Mouse (Mus musculus) ES-Bruce4 (cell line): ENCODE measurements around the gene Pmpca. TPM values are rescaled to one million over a fixed set of nuclear protein-coding genes. Genes with fewer than 3 reads are reported as not detected.

Experiments
- H3K27ac ChIP-seq: 2 replicates; pipeline ENCODE4 v1.5.1; 2012; ENCODE audit warnings: low read length, inconsistent platforms; ENCODE audit not compliant: insufficient read depth
- H3K27me3 ChIP-seq: 2 replicates; pipeline ENCODE4 v1.6.1; 2012; ENCODE audit warnings: mild to moderate bottlenecking, low read length, inconsistent platforms; ENCODE audit not compliant: control insufficient read depth, poor library complexity, insufficient read depth, severe bottlenecking
- H3K36me3 ChIP-seq: 2 replicates; pipeline ENCODE4 v1.6.1; 2012; ENCODE audit warnings: inconsistent platforms, mild to moderate bottlenecking, low read length, moderate library complexity; ENCODE audit not compliant: control insufficient read depth, poor library complexity, insufficient read depth, severe bottlenecking
- H3K4me1 ChIP-seq: one replicate; pipeline ENCODE4 v1.8.1; 2011; ENCODE audit warnings: low read length; ENCODE audit not compliant: control insufficient read depth, insufficient read depth
- H3K4me3 ChIP-seq: 2 replicates; pipeline ENCODE4 v1.5.1; 2011; ENCODE audit warnings: low read depth, mild to moderate bottlenecking, low read length
- H3K9ac ChIP-seq: 2 replicates; pipeline ENCODE4 v1.6.1; 2012; ENCODE audit warnings: low read depth, mild to moderate bottlenecking, inconsistent platforms; ENCODE audit not compliant: poor library complexity, severe bottlenecking
- H3K9me3 ChIP-seq: replicated peaks from 2 replicates; pipeline ENCODE4 v1.6.1; 2012; ENCODE audit warnings: mild to moderate bottlenecking, low read length, inconsistent platforms; ENCODE audit not compliant: control insufficient read depth, poor library complexity, insufficient read depth, severe bottlenecking
- CTCF ChIP-seq: IDR thresholded peaks from one replicate; pipeline ENCODE4 v1.8.1; 2011; ENCODE audit warnings: low read depth, low read length
- EP300 ChIP-seq: IDR thresholded peaks from 2 replicates; pipeline ENCODE4 v1.6.1; 2011; ENCODE audit warnings: low read depth, low read length; ENCODE audit not compliant: insufficient read depth
- POLR2A ChIP-seq: IDR thresholded peaks from one replicate; pipeline ENCODE4 v1.8.1; 2011; ENCODE audit warnings: low read length; ENCODE audit not compliant: insufficient read depth
- polyA plus RNA-seq: library from polyadenylated mRNA; stranded (reverse); fragments of >200 nt; gene quantifications from 2 replicates; pipeline ENCODE4 v1.2.4, GENCODE M21; 2011; ENCODE audit warnings: low read depth; ENCODE audit not compliant: missing spikeins, insufficient read depth, insufficient read length

Pmpca gene
- polyA plus RNA-seq, 1 experiment = 161 TPM

DNA sequence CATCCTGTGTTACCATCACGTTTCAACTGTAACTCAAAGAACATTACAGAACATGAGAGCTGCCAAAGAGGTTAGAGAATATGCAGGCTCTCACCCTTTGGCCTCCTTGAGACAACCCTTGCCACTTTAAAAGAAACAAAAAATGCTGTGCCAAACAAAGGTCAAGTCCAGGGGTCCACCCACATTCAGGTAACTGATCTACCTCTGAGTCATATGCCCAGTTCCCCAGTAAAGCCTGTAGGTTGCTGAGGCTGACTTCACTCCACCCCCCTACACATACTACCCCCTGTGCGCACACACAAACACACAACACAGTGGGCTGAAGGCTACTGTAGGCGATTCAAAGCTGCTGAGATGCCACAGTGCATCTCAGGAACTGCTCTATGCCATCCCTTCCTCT, 1.4 kb upstream of the Pmpca start:
- no peaks in the 10 kb centered on the region for H3K9me3 ChIP-seq
- H3K9ac ChIP-seq = no peak overlapping the region
- H3K4me1 ChIP-seq = no peaks in the 10 kb centered on the region
- H3K27me3 ChIP-seq = no peaks in the 10 kb centered on the region
- no peak overlapping the region for H3K4me3 ChIP-seq
- no peak overlapping the region for H3K27ac ChIP-seq
- TF ChIP-seq CTCF (no peak), POLR2A (no peak), EP300 (no peak)
- H3K36me3 ChIP-seq = peaks cover 63% of the 10 kb centered on the region

DNA sequence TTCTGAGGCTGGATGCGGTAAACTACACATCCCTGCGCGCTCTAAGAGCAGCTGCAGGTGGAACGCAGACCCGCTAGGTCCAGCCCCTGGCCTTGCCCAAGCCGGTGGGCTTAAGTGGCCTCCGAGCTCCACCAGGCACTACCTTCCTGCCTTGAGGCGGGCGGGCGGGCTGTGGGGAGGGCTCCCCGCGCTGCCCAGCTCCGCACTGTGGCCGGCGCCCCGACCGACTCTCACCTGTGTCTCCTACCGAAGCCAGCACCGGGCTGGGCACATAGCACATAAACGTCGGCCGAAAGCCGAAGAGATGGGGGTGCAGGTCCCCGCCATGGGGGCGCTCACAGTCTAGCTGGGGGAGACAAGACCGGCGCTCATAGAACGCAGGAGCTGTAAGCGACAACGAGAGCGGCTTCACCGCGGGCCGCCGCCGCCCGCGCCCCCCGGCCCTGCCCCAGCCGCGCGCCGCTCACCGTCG, 421 bp upstream of the Pmpca start:
- peak overlapping the region; percentile 86 for H3K9ac ChIP-seq
- H3K27ac ChIP-seq = no peak overlapping the region
- no peaks in the 10 kb centered on the region for H3K27me3 ChIP-seq
- peaks cover 65% of the 10 kb centered on the region for H3K36me3 ChIP-seq
- no peaks in the 10 kb centered on the region for H3K9me3 ChIP-seq
- peak overlapping the region; percentile 93 for H3K4me3 ChIP-seq
- H3K4me1 ChIP-seq = no peaks in the 10 kb centered on the region
- no peak for TF ChIP-seq POLR2A
- TF ChIP-seq EP300 = no peak
- no peak for TF ChIP-seq CTCF

DNA sequence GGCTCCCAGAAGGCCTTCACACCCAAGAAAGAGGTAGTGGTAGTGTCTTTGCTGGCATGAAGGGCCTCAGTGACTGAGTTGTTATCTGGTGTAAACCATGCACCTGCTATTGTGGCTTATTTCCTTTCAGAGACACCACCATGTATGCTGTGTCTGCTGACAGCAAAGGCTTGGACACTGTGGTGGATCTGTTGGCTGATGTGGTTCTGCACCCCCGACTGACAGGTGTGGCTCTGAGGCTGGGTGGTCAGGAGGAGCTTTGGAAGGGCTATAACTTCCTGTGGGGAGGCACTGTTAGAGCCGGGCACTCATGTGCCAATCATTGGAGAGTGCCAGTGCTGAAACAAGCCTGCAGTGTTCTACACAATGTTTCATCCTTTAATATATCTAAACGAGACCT, 1.8 kb downstream of the Pmpca start:
- Histone ChIP-seq H3K27ac (no peak overlapping the region), H3K27me3 (no peaks in the 10 kb centered on the region), H3K9ac (no peak overlapping the region), H3K36me3 (peaks cover 65% of the 10 kb centered on the region), H3K4me1 (no peaks in the 10 kb centered on the region), H3K9me3 (no peaks in the 10 kb centered on the region), H3K4me3 (no peak overlapping the region)
- no peak for TF ChIP-seq EP300
- no peak for TF ChIP-seq POLR2A
- no peak for TF ChIP-seq CTCF

DNA sequence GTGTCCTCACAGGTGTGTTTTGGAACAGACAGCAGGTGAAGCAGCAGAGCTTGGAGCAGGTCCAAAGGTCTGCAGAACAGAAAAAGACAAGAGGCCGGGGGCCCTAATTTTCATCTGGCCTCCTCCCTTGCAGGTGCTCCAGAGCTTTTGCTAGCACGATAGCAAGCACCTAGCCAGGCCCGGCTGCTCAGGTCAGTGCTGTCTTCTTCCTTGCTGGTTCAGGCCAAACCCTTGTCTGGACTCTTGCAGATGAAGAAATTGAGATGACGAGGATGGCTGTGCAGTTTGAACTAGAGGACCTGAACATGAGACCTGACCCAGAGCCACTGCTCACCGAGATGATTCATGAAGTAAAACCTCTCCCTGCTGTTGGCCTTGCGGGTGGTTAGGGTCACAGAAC, 2.5 kb downstream of the Pmpca start:
- H3K9me3 ChIP-seq = no peaks in the 10 kb centered on the region
- no peaks in the 10 kb centered on the region for H3K27me3 ChIP-seq

DNA sequence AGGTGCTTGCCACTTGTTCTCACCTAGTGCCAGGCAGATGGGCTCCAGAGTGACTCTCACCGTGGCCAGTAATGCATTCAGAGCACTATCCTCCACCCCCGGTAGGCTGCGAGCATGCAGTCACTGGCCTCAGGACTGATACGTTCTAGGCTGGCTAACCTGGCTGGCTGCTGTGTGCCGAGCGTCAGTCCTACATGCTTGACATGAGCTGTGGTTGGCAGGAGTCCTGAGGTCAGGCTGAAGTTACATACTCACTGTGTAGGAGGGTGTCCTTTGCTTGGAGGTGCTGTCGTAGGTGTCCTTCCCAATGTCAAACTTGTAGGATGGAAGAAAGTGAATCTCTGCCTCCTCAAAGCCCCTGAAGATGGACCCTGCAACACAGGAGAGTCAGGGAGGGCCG, 9.8 kb downstream of the Pmpca start:
- H3K9me3 ChIP-seq = no peaks in the 10 kb centered on the region
- H3K36me3 ChIP-seq = peaks cover 29% of the 10 kb centered on the region
- no peak overlapping the region for H3K4me3 ChIP-seq
- no peak overlapping the region for H3K27ac ChIP-seq
- no peaks in the 10 kb centered on the region for H3K27me3 ChIP-seq
- no peaks in the 10 kb centered on the region for H3K4me1 ChIP-seq
- no peak overlapping the region for H3K9ac ChIP-seq
- TF ChIP-seq CTCF = no peak
- TF ChIP-seq POLR2A = no peak
- no peak for TF ChIP-seq EP300

More for the DNA sequence above, 2.5 kb downstream of the Pmpca start:
- Histone ChIP-seq H3K9ac (no peak overlapping the region), H3K27ac (no peak overlapping the region), H3K4me1 (no peaks in the 10 kb centered on the region), H3K4me3 (no peak overlapping the region), H3K36me3 (peaks cover 65% of the 10 kb centered on the region)
- TF ChIP-seq POLR2A = no peak
- TF ChIP-seq CTCF = no peak
- no peak for TF ChIP-seq EP300

DNA sequence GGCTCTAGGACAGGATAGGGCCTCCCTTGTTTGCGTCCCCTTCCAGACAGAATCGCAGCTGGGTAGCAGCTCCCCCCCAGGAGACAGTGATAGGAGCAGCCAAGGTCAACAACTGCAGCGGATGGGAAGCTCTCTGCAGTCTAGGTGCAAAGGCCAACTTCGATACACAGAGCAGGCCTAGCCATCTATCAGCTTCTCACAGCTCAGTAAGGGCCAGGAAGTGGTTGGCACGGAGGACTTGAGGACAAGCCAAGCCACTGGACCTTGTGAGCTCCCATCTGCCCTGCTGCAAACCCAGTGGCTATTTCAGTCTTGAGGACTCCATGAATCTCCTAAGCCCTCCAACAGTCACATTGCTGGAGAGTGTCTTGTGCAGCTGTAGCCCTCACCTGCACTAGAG, 10.5 kb downstream of the Pmpca start:
- Histone ChIP-seq H3K9ac (no peak overlapping the region), H3K9me3 (no peaks in the 10 kb centered on the region), H3K4me3 (no peak overlapping the region), H3K27ac (no peak overlapping the region), H3K27me3 (no peaks in the 10 kb centered on the region), H3K36me3 (peaks cover 27% of the 10 kb centered on the region), H3K4me1 (no peaks in the 10 kb centered on the region)
- TF ChIP-seq EP300 (no peak), CTCF (no peak), POLR2A (no peak)
